Mouse (Mus musculus): Measurements from ENCODE around the gene Ctps.

- TF ChIP-seq CTCF (IDR thresholded peaks at IDR 0.05; ENCODE audit: control insufficient read depth, insufficient read depth, insufficient read length): no peak
- no peak for TF ChIP-seq MAX (IDR thresholded peaks at IDR 0.05)
- no peak for TF ChIP-seq MYOG (IDR thresholded peaks at IDR 0.05; ENCODE audit: control insufficient read depth, extremely low read depth, insufficient read length)
- no peak for TF ChIP-seq MYOD1 (IDR thresholded peaks at IDR 0.05; ENCODE audit: control insufficient read depth, insufficient read length, low read depth)
- no peak for TF ChIP-seq CEBPB (IDR thresholded peaks at IDR 0.05; ENCODE audit: low read depth)
- no peak for TF ChIP-seq USF1 (IDR thresholded peaks at IDR 0.05; ENCODE audit: low read depth)
- no peak for TF ChIP-seq FOSL1 (IDR thresholded peaks at IDR 0.05; ENCODE audit: insufficient read depth, low read length, poor library complexity, severe bottlenecking)
Observed at GRCm38 (mm10) chr4:120602669-120603068, 32.6 kb upstream of the Ctps start.
